Mouse (Mus musculus): Measurements from ENCODE around the gene Colq.

The Colq gene

DNA sequence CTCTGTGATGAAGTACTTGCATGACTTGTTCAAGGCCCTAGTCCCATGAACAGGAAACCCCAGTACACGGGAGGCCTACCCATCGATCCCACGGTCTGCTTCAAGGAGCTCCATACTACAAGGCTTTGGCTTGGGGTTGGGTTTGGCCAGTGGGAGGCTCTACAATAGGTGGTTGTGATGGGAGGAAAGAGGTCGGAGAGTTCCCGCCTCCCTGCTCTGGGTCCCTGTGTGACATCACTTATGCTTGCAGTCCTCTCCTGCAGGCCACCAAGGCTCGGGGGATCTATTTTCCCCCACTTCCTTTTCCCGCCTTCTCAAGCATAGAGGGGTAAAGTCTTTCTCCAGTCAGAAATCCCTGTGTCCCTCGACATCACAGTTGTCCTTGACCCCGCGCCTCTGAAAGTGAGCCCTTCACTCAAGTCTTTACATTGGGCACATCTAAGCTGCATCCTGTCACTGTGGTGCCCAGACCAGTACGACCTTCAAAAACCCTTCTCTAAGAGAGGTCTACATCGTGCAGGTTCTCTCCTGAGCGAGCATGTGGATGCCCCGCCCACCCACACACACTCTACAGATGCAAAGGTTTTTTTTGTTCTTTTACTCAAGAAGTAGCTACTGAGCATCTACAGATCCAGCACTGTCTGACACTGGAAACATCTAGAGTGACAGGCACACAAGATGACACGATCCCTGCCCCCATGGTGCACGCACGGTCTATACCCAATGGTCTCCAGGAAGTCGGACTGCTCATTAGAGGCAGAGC is 16.1 kb downstream of the Colq start:
- DNase-seq (ENCODE audit: low spot score): no peak

- DNase-seq (ENCODE audit: low spot score): no peak
These were observed 18.5 kb downstream of the Colq start for GRCm38 (mm10) chr14:31572561-31573175.

DNA sequence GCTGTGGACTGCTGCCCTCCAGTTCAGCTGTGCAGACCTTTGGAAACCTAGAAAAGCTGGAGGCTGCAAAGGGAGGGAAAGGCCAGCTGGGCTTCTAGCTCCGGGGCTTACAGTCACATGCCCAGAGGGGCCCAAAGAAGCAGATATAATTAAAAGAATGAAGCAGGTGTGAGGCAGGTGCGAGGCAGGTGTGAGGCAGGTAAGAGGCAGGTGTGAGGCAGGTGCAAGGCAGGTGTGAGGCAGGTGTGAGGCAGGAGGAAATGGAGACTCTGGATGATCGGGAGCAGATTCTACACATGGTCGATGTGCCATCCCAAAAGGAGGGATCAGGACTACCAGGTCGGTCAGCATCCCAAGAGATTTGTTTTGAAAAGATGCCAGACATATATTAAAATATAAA is 19.7 kb downstream of the Colq start:
- DNase-seq (ENCODE audit: low spot score): no peak

- no peak for DNase-seq (ENCODE audit: low spot score)
These were observed 20.8 kb downstream of the Colq start for GRCm38 (mm10) chr14:31570131-31570951.

- no peak for DNase-seq (ENCODE audit: low spot score)
These were observed 22.0 kb downstream of the Colq start for GRCm38 (mm10) chr14:31569151-31569631.

GRCm38 (mm10) chr14:31565478-31566212 is 25.5 kb downstream of the Colq start:
- DNase-seq (ENCODE audit: low spot score): peak; percentile 35

- DNase-seq (ENCODE audit: low spot score): peak; percentile 69
These were observed 26.5 kb downstream of the Colq start for GRCm38 (mm10) chr14:31564452-31565179.

GRCm38 (mm10) chr14:31560886-31561285 is 30.3 kb downstream of the Colq start:
- DNase-seq (ENCODE audit: low spot score): no peak

GRCm38 (mm10) chr14:31559216-31559615 is 31.9 kb downstream of the Colq start:
- no peak for DNase-seq (ENCODE audit: low spot score)

DNA sequence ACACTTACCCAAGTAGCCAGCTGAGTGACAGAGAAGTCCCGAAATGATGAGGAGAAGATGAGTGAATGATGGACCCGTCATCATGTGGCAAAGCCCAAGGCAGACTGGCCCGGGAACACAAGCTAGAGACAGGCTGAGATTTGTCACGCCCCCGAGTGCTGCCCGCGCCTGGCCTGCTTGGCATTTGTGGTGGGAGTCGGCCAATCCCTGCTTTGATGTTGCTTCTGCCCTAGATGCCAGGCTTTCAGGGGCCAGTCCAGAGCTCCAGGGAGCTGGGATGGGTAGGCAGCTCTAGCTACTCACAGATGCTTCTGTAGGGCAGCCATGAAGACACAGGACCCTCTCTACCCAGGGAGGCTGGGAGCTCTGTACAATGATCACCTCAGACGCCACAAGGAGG is 33.4 kb downstream of the Colq start:
- DNase-seq (ENCODE audit: low spot score): no peak

GRCm38 (mm10) chr14:31557273-31557672 is 33.9 kb downstream of the Colq start:
- no peak for DNase-seq (ENCODE audit: low spot score)

GRCm38 (mm10) chr14:31556526-31557260 is 34.5 kb downstream of the Colq start:
- DNase-seq (ENCODE audit: low spot score): no peak

GRCm38 (mm10) chr14:31555963-31556434 is 35.1 kb downstream of the Colq start:
- no peak for DNase-seq (ENCODE audit: low spot score)

DNA sequence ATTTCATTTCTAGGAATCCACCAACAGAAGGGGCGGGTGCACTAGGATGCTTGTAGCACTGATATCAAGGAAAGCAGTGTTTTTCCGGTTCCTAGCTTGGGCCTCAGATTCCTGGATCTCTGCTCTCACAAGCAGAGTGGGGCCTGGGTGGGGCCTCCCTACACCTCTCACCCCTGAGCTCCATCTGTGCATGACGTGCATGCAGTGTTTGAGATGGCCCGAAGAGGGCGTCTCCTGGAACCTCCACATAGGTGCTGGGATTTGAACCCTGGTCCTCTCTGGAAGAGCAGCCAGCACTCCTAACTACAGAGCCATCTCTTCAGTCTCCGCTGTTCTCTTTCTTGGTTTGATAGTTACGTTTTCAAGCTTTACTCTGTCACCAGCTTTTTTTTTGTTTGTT is 36.1 kb downstream of the Colq start:
- no peak for DNase-seq (ENCODE audit: low spot score)

DNA sequence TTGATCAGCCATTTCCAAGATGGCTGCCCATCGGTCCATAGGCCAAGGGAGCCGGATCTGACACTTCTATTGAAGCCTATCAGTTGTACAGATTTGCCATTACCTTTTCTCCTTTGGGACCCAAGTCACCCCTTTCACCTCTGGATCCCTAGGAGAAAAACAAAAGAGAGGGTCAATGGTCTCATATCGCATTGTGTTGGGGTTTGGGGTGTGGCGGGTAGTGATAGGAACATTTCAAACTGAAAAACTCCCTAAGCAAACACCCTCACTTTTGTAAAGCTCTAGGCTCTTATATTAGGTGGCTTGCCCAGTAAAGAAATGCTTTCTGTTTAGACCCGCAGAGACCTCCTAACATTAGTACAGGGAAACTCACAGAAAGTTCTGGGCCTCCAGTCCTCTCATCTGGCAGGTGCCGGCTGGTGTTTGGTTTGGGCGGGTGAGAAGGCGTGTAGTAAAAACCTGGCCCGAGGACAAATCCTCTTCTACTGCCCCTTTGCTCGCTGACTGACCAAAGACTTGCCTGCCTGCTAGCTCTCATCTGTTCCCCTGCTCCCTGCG is 47.2 kb downstream of the Colq start:
- no peak for DNase-seq (ENCODE audit: low spot score)

DNA sequence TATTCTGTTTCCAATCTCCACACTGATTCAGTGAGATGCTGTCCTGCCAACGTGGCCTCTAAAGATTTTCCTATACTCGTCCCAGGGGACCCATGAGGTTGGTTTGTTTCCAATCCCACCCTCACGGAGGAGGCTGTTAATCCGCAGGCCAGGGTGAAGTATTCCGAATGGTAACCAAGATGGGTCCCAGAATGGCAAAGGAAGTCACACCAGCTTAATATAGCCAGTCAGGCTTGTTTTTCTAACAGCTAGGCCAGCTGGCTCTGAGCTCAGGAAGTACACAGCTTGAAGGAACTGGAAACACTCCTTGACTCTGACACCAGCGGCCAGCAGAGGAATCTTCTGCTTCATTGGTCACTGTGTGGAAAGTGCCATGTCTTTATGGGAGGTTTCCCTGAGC is 53.8 kb downstream of the Colq start:
- DNase-seq (ENCODE audit: low spot score): no peak

GRCm38 (mm10) chr14:31532656-31533055 is 58.5 kb downstream of the Colq start:
- no peak for DNase-seq (ENCODE audit: low spot score)

DNA sequence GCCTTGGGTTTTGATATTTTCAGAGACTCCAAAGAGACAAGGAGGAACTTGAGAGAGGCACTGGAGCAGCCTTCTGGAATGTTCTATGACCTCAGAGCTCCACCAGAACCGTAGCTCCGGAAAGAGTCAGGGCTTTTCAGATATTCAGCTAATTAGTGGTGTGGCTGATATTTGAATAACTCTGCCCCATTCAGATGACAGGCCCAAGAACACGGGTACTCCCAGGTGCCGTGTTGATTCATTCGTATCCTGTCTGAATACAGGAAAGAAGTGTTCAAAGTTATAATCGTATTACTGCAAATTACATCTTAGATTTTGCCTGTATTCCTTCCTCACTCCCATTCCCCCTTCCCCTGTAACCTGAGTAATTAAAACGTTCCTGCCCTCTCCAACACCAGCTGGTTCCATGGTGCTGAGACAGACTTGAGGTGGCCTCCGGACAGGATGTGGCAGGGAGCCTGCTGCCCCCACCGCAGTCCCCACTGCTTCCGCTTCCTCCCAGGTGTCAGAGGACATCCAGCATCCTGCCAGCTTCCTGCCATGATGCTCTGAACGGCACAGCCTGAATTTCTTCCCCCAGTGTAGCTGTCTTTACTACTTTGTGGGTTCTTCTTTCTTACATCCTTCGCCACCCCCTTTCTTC is 59.5 kb downstream of the Colq start:
- peak; percentile 36 for DNase-seq (ENCODE audit: low spot score)

DNA sequence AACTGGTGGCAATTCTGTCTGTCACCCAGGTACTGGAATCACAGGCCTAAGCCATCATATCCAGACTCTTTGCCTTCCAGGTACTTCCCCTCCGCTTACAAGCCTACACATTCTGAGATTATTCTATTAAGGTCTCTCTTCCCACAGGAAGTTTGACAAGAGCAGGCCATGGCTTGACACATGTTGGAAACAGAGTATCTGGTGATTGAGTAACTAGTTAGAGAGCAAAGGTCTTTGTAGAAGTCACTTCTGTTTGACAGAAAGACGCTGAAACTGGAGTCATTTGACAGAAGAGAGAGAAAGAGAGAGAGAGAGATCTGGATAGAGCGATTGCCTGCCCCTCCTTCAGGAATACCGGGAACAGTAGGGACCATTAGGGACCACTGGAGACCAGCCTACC is 60.3 kb downstream of the Colq start:
- no peak for DNase-seq (ENCODE audit: low spot score)

Measured in embryo, embryonic 10 days (tissue).